Mouse (Mus musculus) embryonic facial prominence, embryonic 11.5 days (tissue): ENCODE measurements around the gene Olfr522. TPM values are rescaled to one million over a fixed set of nuclear protein-coding genes. Genes with fewer than 3 reads are reported as not detected.

ENCODE experiments used
- ATAC-seq: fragments of 200-750 bp; cut with Nextera tagmentation; replicated peaks from 2 replicates; pipeline ENCODE4 v1.8.0; 2017; ENCODE audit warnings: low read depth; ENCODE audit not compliant: insufficient number of reproducible peaks, low FRiP score, low TSS enrichment
- DNase-seq: peaks from one replicate; pipeline ENCODE4 v3.0.0-alpha.2; 2015; ENCODE audit warnings: low spot score
- H3K27ac ChIP-seq: fragments of 300-500 bp; sonication (generic); replicated peaks from 2 replicates; pipeline ENCODE4 v1.5.1; 2014; ENCODE audit warnings: mild to moderate bottlenecking, low read depth, low read length, control low read depth
- H3K27me3 ChIP-seq: fragments of 300-500 bp; sonication (generic); 2 replicates; pipeline ENCODE4 v1.6.1; 2014; ENCODE audit warnings: mild to moderate bottlenecking, low read length, moderate library complexity, mixed read lengths; ENCODE audit not compliant: control insufficient read depth, insufficient read depth
- H3K36me3 ChIP-seq: fragments of 300-500 bp; sonication (generic); replicated peaks from 2 replicates; pipeline ENCODE4 v1.6.1; 2014; ENCODE audit warnings: low read depth, mild to moderate bottlenecking, low read length, moderate library complexity, mixed read lengths; ENCODE audit not compliant: control insufficient read depth, insufficient read depth
- H3K4me1 ChIP-seq: fragments of 300-500 bp; sonication (generic); 2 replicates; pipeline ENCODE4 v1.6.1; 2014; ENCODE audit warnings: low read length, mixed read lengths; ENCODE audit not compliant: control insufficient read depth, insufficient read depth
- H3K4me2 ChIP-seq: fragments of 300-500 bp; sonication (generic); 2 replicates; pipeline ENCODE4 v1.6.1; 2014; ENCODE audit warnings: low read depth, mild to moderate bottlenecking, control low read depth, low read length, moderate library complexity
- H3K4me3 ChIP-seq: fragments of 300-500 bp; sonication (generic); 2 replicates; pipeline ENCODE4 v1.5.1; 2014; ENCODE audit warnings: low read depth, low read length, control low read depth
- H3K9ac ChIP-seq: fragments of 300-500 bp; sonication (generic); replicated peaks from 2 replicates; pipeline ENCODE4 v1.6.1; 2014; ENCODE audit warnings: mild to moderate bottlenecking, control low read depth, low read length
- H3K9me3 ChIP-seq: fragments of 300-500 bp; sonication (generic); replicated peaks from 2 replicates; pipeline ENCODE4 v1.6.1; 2016; ENCODE audit warnings: mild to moderate bottlenecking, low read length, inconsistent platforms, mixed read lengths; ENCODE audit not compliant: control insufficient read depth
- WGBS: fragments of 180-500 bp; shearing (Covaris S2); extraction: QIAGEN DNeasy Blood & Tissue Kit; methylation state at CpG from one replicate; pipeline ENCODE4 v1.1.7; 2014; 5-methylcytosine and 5-hydroxymethylcytosine counted together
- polyA plus RNA-seq: library from polyadenylated mRNA; unstranded; fragments of >200 nt; fragmentation: Nextera tagmentation; extraction: Ambion mirVana; gene quantifications from 2 replicates; pipeline ENCODE4 v1.2.1, GENCODE M21; 2014

Gene Olfr522
- polyA plus RNA-seq, 1 experiment from 2014 or later, result not detected

- H3K9me3 ChIP-seq, result no peaks in the 10 kb centered on the region
- H3K4me1 ChIP-seq, result peaks cover 2% of the 10 kb centered on the region
- no peak within 1 kb of the TSS for H3K27ac ChIP-seq
- peak within 1 kb of the TSS; percentile 46 for H3K4me2 ChIP-seq
- no peaks in the 10 kb centered on the region for H3K36me3 ChIP-seq
- ATAC-seq, result peak; percentile 42; the same call in 1 of the 2 replicates
- WGBS, result 1% methylated on average over 28 of the region's 28 CpGs
- peak within 1 kb of the TSS; percentile 48; the same call in 1 of the 2 replicates for H3K9ac ChIP-seq
- DNase-seq, result peak; percentile 9
- peaks cover 15% of the 10 kb centered on the region for H3K27me3 ChIP-seq
- H3K4me3 ChIP-seq, result peak within 1 kb of the TSS; percentile 24
Observed at GRCm38 (mm10) chr7:140154218-140154927, 10.2 kb downstream of the Olfr522 start, which contains the start of gene Sprn. Sprn (minus strand) TSS chr7:140154877.

- no peak overlapping the region for H3K27ac ChIP-seq
- ATAC-seq, result no peak
- no peak overlapping the region for H3K9ac ChIP-seq
- H3K4me2 ChIP-seq, result peak overlapping the region; percentile 50
- peak overlapping the region; percentile 24; the same call in 1 of the 2 replicates for H3K4me3 ChIP-seq
- 10% methylated on average over 4 of the region's 4 CpGs for WGBS
- no peak for DNase-seq
- H3K36me3 ChIP-seq, result no peaks in the 10 kb centered on the region
- peaks cover 2% of the 10 kb centered on the region for H3K4me1 ChIP-seq
- H3K9me3 ChIP-seq, result no peaks in the 10 kb centered on the region
- H3K27me3 ChIP-seq, result peaks cover 15% of the 10 kb centered on the region
Observed at GRCm38 (mm10) chr7:140153829-140154217, 10.7 kb downstream of the Olfr522 start.

- Histone ChIP-seq H3K27ac (no peak overlapping the region), H3K36me3 (no peaks in the 10 kb centered on the region), H3K9ac (peak overlapping the region; percentile 47; the same call in 1 of the 2 replicates), H3K4me2 (peak overlapping the region; percentile 50), H3K4me1 (peaks cover 2% of the 10 kb centered on the region), H3K4me3 (0 out of 2 replicates have a peak overlapping the region, but pooled peaks have one; percentile 17), H3K27me3 (peaks cover 15% of the 10 kb centered on the region), H3K9me3 (no peaks in the 10 kb centered on the region)
- no peak for ATAC-seq
- DNase-seq, result peak; percentile 14
- WGBS, result 6% methylated on average over 28 of the region's 28 CpGs
Observed at GRCm38 (mm10) chr7:140153383-140153782, 11.2 kb downstream of the Olfr522 start.

GRCm38 (mm10) chr7:140144550-140144949 is 20.0 kb downstream of the Olfr522 start:
- ATAC-seq (no peak), DNase-seq (no peak)
- 79% methylated on average over 4 of the region's 4 CpGs for WGBS
- Histone ChIP-seq H3K9ac (no peak overlapping the region), H3K36me3 (no peaks in the 10 kb centered on the region), H3K27ac (no peak overlapping the region), H3K27me3 (no peaks in the 10 kb centered on the region), H3K4me2 (no peak overlapping the region), H3K4me3 (no peak overlapping the region), H3K9me3 (no peaks in the 10 kb centered on the region), H3K4me1 (no peaks in the 10 kb centered on the region)

GRCm38 (mm10) chr7:140141350-140141749 is 23.2 kb downstream of the Olfr522 start:
- H3K36me3 ChIP-seq, result no peaks in the 10 kb centered on the region
- no peaks in the 10 kb centered on the region for H3K27me3 ChIP-seq
- ATAC-seq, result no peak
- H3K9me3 ChIP-seq, result no peaks in the 10 kb centered on the region
- H3K27ac ChIP-seq, result no peak overlapping the region
- H3K4me2 ChIP-seq, result no peak overlapping the region
- 5% methylated on average over 14 of the region's 14 CpGs for WGBS
- H3K4me3 ChIP-seq, result no peak overlapping the region
- peak; percentile 78 for DNase-seq
- H3K4me1 ChIP-seq, result 0 out of 2 replicates have a peak, but pooled peaks cover 2% of the 10 kb centered on the region
- H3K9ac ChIP-seq, result no peak overlapping the region

- ATAC-seq (no peak), DNase-seq (no peak)
- H3K27me3 ChIP-seq, result no peaks in the 10 kb centered on the region
- peak overlapping the region; percentile 84 for H3K4me2 ChIP-seq
- no peaks in the 10 kb centered on the region for H3K36me3 ChIP-seq
- H3K4me1 ChIP-seq, result 0 out of 2 replicates have a peak, but pooled peaks cover 2% of the 10 kb centered on the region
- H3K4me3 ChIP-seq, result peak overlapping the region; percentile 64
- H3K9me3 ChIP-seq, result no peaks in the 10 kb centered on the region
- WGBS, result under 1% methylated on average over 8 of the region's 8 CpGs
- no peak overlapping the region; the same call in 1 of the 2 replicates for H3K27ac ChIP-seq
- peak overlapping the region; percentile 84 for H3K9ac ChIP-seq
Observed at GRCm38 (mm10) chr7:140138021-140138310, 26.6 kb downstream of the Olfr522 start.

GRCm38 (mm10) chr7:140137135-140138020 is 27.2 kb downstream of the Olfr522 start, which contains the start of gene Mtg1:
Mtg1 (plus strand) TSS chr7:140137564.
- peak; percentile 95 for DNase-seq
- peak; percentile 97 for ATAC-seq
- Histone ChIP-seq H3K4me1 (0 out of 2 replicates have a peak, but pooled peaks cover 2% of the 10 kb centered on the region), H3K4me2 (peak within 1 kb of the TSS; percentile 84), H3K4me3 (peak within 1 kb of the TSS; percentile 64), H3K27me3 (no peaks in the 10 kb centered on the region), H3K27ac (peak within 1 kb of the TSS; percentile 25; the same call in 1 of the 2 replicates), H3K9ac (peak within 1 kb of the TSS; percentile 84), H3K9me3 (no peaks in the 10 kb centered on the region), H3K36me3 (no peaks in the 10 kb centered on the region)
- WGBS, result 2% methylated on average over 39 of the region's 39 CpGs
